In genomic region chr11:31731459-31731858, GRCm38 (mm10) we compare ENCODE assay signal across 21 mouse cellular contexts. TPM values are rescaled to one million over a fixed set of nuclear protein-coding genes. Genes with fewer than 3 reads are reported as not detected.
DNase-seq lines count a peak whose midpoint lies in the region; ATAC-seq and TF ChIP-seq lines count a peak whose summit lies in the region.
"Had no signal": no experiment of that assay in that cellular context is flagged by ENCODE, and none has a peak within 500 bp of the region (broad histone marks: within the 10 kb centered on the region; RNA-seq: fewer than 3 reads in every experiment).

No protein-coding gene starts in this region.

- peaks cover 54% of the 10 kb centered on the region for H3K4me1 ChIP-seq in heart, embryonic 10.5 days
- H3K4me1 ChIP-seq in midbrain, embryonic 13.5 days (replicated peaks) = peaks cover 60% of the 10 kb centered on the region
- peaks cover 7% of the 10 kb centered on the region for H3K4me1 ChIP-seq in midbrain, embryonic 11.5 days (ENCODE audit: control insufficient read depth, insufficient read depth, low read length)

- H3K27me3 ChIP-seq in heart, embryonic 10.5 days (ENCODE audit: insufficient read depth, poor library complexity, severe bottlenecking) = no peaks in the 10 kb centered on the region
- H3K27me3 ChIP-seq in midbrain, embryonic 13.5 days = no peaks in the 10 kb centered on the region
- no peaks in the 10 kb centered on the region for H3K27me3 ChIP-seq in midbrain, embryonic 11.5 days (ENCODE audit: control insufficient read depth, insufficient read depth, low read length)
- no peaks in the 10 kb centered on the region for H3K27me3 ChIP-seq in myocyte (ENCODE audit: control insufficient read depth, insufficient read depth, insufficient read length)
- H3K27me3 ChIP-seq: CH12.LX; embryonic facial prominence, embryonic 12.5 days; Patski had no signal

- H3K4me3 ChIP-seq in heart, embryonic 10.5 days = no peak overlapping the region
- no peak overlapping the region for H3K4me3 ChIP-seq in layer of hippocampus, adult 2 months
- no peak overlapping the region for H3K4me3 ChIP-seq in midbrain, embryonic 13.5 days (replicated peaks)
- no peak overlapping the region for H3K4me3 ChIP-seq in midbrain, embryonic 11.5 days (ENCODE audit: low read depth, low read length)
- no peak overlapping the region for H3K4me3 ChIP-seq in myocyte
- H3K4me3 ChIP-seq: embryonic facial prominence, embryonic 12.5 days; forebrain, embryonic 12.5 days had no signal

- intact Hi-C loops in heart, postnatal 25 days (cut with DNase I) = no loop called here

- WGBS in heart, embryonic 10.5 days = 70% methylated on average over 4 of the region's 4 CpGs
- WGBS in midbrain, embryonic 13.5 days = 51% methylated on average over 4 of the region's 4 CpGs
- 44% methylated on average over 4 of the region's 4 CpGs for WGBS in midbrain, embryonic 11.5 days

- TF ChIP-seq CTCF in layer of hippocampus, adult 2 months (conservative IDR thresholded peaks at IDR 0.05) = no peak

- TF ChIP-seq POLR2A in myocyte (IDR thresholded peaks at IDR 0.05; ENCODE audit: insufficient read length, low read depth) = no peak

- no peaks in the 10 kb centered on the region for H3K36me3 ChIP-seq in heart, embryonic 10.5 days
- H3K36me3 ChIP-seq in midbrain, embryonic 13.5 days = no peaks in the 10 kb centered on the region
- H3K36me3 ChIP-seq in midbrain, embryonic 11.5 days (ENCODE audit: control insufficient read depth, insufficient read depth, low read length) = no peaks in the 10 kb centered on the region
- no peaks in the 10 kb centered on the region for H3K36me3 ChIP-seq in myocyte (ENCODE audit: control insufficient read depth, insufficient read depth)
- H3K36me3 ChIP-seq: embryonic facial prominence, embryonic 12.5 days; forebrain, embryonic 12.5 days had no signal

- H3K79me2 ChIP-seq in myocyte (ENCODE audit: control insufficient read depth, insufficient read depth) = no peaks in the 10 kb centered on the region

- H3K4me2 ChIP-seq in midbrain, embryonic 13.5 days (replicated peaks) = no peak overlapping the region
- H3K4me2 ChIP-seq in midbrain, embryonic 11.5 days = no peak overlapping the region
- H3K4me2 ChIP-seq in myocyte (ENCODE audit: low read depth) = peak overlapping the region; percentile 4
- H3K4me2 ChIP-seq: embryonic facial prominence, embryonic 12.5 days; forebrain, embryonic 12.5 days had no signal

- no peak overlapping the region for H3ac ChIP-seq in myocyte (ENCODE audit: control insufficient read depth, insufficient read length)

- no peaks in the 10 kb centered on the region for H3K9me3 ChIP-seq in heart, embryonic 10.5 days
- no peaks in the 10 kb centered on the region for H3K9me3 ChIP-seq in midbrain, embryonic 13.5 days
- no peaks in the 10 kb centered on the region for H3K9me3 ChIP-seq in midbrain, embryonic 11.5 days (ENCODE audit: control insufficient read depth, low read length)
- H3K9me3 ChIP-seq: embryonic facial prominence, embryonic 12.5 days; forebrain, embryonic 12.5 days had no signal

- ATAC-seq in midbrain, embryonic 13.5 days = no peak
- no peak for ATAC-seq in midbrain, embryonic 11.5 days (ENCODE audit: low FRiP score)
- ATAC-seq: activated CD4-positive, CD25-positive, alpha-beta regulatory T cell, adult 4 months; forebrain, embryonic 16.5 days; hindbrain, embryonic 16.5 days had no signal

- H3K27ac ChIP-seq in heart, embryonic 10.5 days = peak overlapping the region; percentile 24; the same call in 1 of the 2 replicates
- H3K27ac ChIP-seq in layer of hippocampus, adult 2 months = peak overlapping the region; percentile 24; the same call in 1 of the 2 replicates
- H3K27ac ChIP-seq in midbrain, embryonic 13.5 days = no peak overlapping the region
- no peak overlapping the region for H3K27ac ChIP-seq in midbrain, embryonic 11.5 days (ENCODE audit: low read depth, low read length)
- H3K27ac ChIP-seq: embryonic facial prominence, embryonic 12.5 days; forebrain, embryonic 12.5 days had no signal

- 0 out of 2 replicates have a peak overlapping the region, but pooled peaks have one; percentile 8 for H3K9ac ChIP-seq in midbrain, embryonic 13.5 days (replicated peaks)
- H3K9ac ChIP-seq in midbrain, embryonic 11.5 days (ENCODE audit: low read length) = no peak overlapping the region
- H3K9ac ChIP-seq: embryonic facial prominence, embryonic 12.5 days; forebrain, embryonic 12.5 days had no signal

- no peak for DNase-seq in heart, embryonic 10.5 days (ENCODE audit: low spot score)
- DNase-seq in heart, postnatal 25 days (ENCODE audit: low spot score) = no peak
- no peak for DNase-seq in layer of hippocampus, adult 2 months (ENCODE audit: low spot score in 2 of 2)
- DNase-seq in layer of hippocampus, postnatal 25 days (ENCODE audit: extremely low spot score in 1 of 2, low spot score in 1 of 2) = no peak
- no peak for DNase-seq in midbrain, embryonic 11.5 days (ENCODE audit: low spot score, missing footprints)
- DNase-seq: adrenal gland, postnatal 14 days; cerebellum, adult 11-12 months; cerebellum, adult 9-10 months; cerebellum, postnatal 25 days; gastrocnemius, postnatal 25 days; heart, adult 11 months; heart, postnatal 10 days had no signal

TF ChIP-seq in myocyte, 11 proteins besides CTCF, POLR2A, EP300 and RAD21:
- TF ChIP-seq MAX (IDR thresholded peaks at IDR 0.05; ENCODE audit: low read depth) (no peak), POLR2AphosphoS2 (IDR thresholded peaks at IDR 0.05; ENCODE audit: insufficient read length, low read depth) (no peak), TCF12 (IDR thresholded peaks at IDR 0.05; ENCODE audit: insufficient read depth, poor library complexity, severe bottlenecking) (no peak), MYOG (IDR thresholded peaks at IDR 0.05; ENCODE audit: control insufficient read depth in 1 of 3, insufficient read depth in 1 of 3, insufficient read length in 2 of 3, low read depth in 2 of 3) (peak in 1 of 3 experiments; percentile 72), REST (IDR thresholded peaks at IDR 0.05; ENCODE audit: insufficient read depth, insufficient read length) (no peak), TCF3 (IDR thresholded peaks at IDR 0.05; ENCODE audit: insufficient read length, low read depth) (no peak), MYOD1 (IDR thresholded peaks at IDR 0.05; ENCODE audit: control insufficient read depth in 1 of 3, insufficient read length in 2 of 3, low read depth in 2 of 3) (peak in 1 of 3 experiments; percentile 59), SRF (IDR thresholded peaks at IDR 0.05; ENCODE audit: control insufficient read depth, insufficient read length, low read depth) (no peak), USF1 (IDR thresholded peaks at IDR 0.05; ENCODE audit: low read depth) (no peak)
TF ChIP-seq in myocyte: peak in this region for 2.

RNA-seq across cellular contexts. Expression of gene Bod1, which starts 59.8 kb away (rescaled TPM):
- 65.5 and 81.7 TPM in 2 replicates for polyA plus RNA-seq in heart, embryonic 10.5 days (2016; fragmentation: Nextera tagmentation; extraction: Ambion mirVana)
- 100 to 1,000 TPM; 115 to 121 TPM for total RNA-seq in heart, postnatal 25 days (2021)
- total RNA-seq in layer of hippocampus, adult 2 months (2021) = 100 to 1,000 TPM in 1 of 2 experiments, 10 to 100 TPM in 1; 97.1 to 101 TPM
- 100 to 1,000 TPM in 1 of 2 experiments, 10 to 100 TPM in 1; 88.3 to 105 TPM for total RNA-seq in layer of hippocampus, postnatal 25 days (2021)
- polyA plus RNA-seq in midbrain, embryonic 13.5 days (2015; fragmentation: Nextera tagmentation; extraction: Ambion mirVana) = 153 and 163 TPM in 2 replicates
- 148 and 160 TPM in 2 replicates for polyA plus RNA-seq in midbrain, embryonic 11.5 days (2014; fragmentation: Nextera tagmentation; extraction: Ambion mirVana)
- 115 TPM for polyA plus RNA-seq in myocyte (2012; fragmentation: generic; extraction: Trizol)

Comparison
In these comparisons a context has a peak if more than half of its experiments do, and no peak if none do; other contexts are left out.
1. H3K27ac ChIP-seq: peak in heart, embryonic 10.5 days (single experiment) and layer of hippocampus, adult 2 months (single experiment); none in midbrain, embryonic 13.5 days (single experiment) and midbrain, embryonic 11.5 days (single experiment).